Mouse (Mus musculus): ENCODE measurements around the gene Gm10642. TPM values are rescaled to one million over a fixed set of nuclear protein-coding genes. Genes with fewer than 3 reads are reported as not detected.

Gene Gm10642
- total and polyA plus RNA-seq, 3 experiments: 0.13 to 2.1 TPM; not detected in 1

DNA sequence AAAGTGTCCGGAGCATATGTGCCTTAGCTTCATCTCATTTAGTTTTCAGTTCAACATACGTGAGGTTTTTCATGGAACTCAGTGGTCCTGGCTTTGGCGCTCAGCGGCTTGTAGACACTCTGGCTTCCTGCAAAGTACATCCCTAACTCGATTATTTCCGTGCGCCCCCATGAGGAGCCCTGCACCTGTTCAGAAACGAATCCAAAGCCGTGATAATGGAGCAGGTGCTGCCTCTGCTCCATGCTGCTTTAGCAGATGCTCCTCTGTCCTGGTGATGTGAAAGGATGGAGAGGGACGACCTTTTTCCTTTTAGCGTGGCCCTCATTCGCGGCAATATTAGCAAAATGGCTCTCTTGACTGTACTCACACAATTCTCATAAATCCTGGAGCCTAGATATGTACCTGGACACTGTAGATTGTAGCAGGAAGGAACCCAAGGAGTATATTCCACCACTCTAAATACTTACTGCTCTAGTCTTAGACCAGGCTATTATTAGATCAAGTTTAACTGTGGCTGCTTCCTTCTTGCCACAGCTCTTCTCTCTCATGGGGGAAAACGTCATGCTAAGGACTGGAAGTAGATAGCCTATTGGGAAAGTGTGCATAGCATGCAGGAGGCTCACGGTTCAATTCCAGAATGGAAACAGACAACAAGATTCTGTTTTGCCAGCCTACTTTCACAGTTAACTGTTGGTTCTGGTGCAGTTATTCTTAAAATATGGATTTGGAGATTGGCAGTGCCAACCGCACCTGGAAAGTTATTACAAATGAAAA lies 9.5 kb downstream of the Gm10642 start:
- H3K79me2 ChIP-seq (replicated peaks; ENCODE audit: control insufficient read depth, extremely low read depth, insufficient read depth, poor library complexity, severe bottlenecking): no peaks in the 10 kb centered on the region
- TF ChIP-seq JUND (conservative IDR thresholded peaks at IDR 0.05; ENCODE audit: low read depth, low read length) (no peak), BHLHE40 (IDR thresholded peaks at IDR 0.05; ENCODE audit: low read depth, low read length) (no peak), USF2 (conservative IDR thresholded peaks at IDR 0.05; ENCODE audit: low read depth, low read length) (no peak), TBP (conservative IDR thresholded peaks at IDR 0.05; ENCODE audit: low read depth, low read length) (no peak), USF1 (IDR thresholded peaks at IDR 0.05; ENCODE audit: low read depth, low read length) (no peak), POLR2A (IDR thresholded peaks at IDR 0.05; ENCODE audit: low read depth, low read length) (no peak), NRF1 (IDR thresholded peaks at IDR 0.05; ENCODE audit: low read depth, low read length) (no peak), E2F4 (IDR thresholded peaks at IDR 0.05; ENCODE audit: insufficient replicate concordance, low read depth, low read length) (no peak), MAZ (IDR thresholded peaks at IDR 0.05; ENCODE audit: low read depth, low read length) (no peak), SMC3 (IDR thresholded peaks at IDR 0.05; ENCODE audit: low read depth, low read length) (no peak), RAD21 (IDR thresholded peaks at IDR 0.05; ENCODE audit: low read depth, low read length) (no peak)
- no peak overlapping the region for H3K4me3 ChIP-seq (replicated peaks in 1 of 3; ENCODE audit: low read depth in 2 of 3, low read length in 2 of 3, poor library complexity in 1 of 3)
- in situ Hi-C loops (cut with MboI; ENCODE audit: low pct_ligation_motif_present, low pct_unique_long_range_greater_than_20kb, low sequenced_read_pairs): no loop called here
- no peaks in the 10 kb centered on the region for H3K36me3 ChIP-seq (replicated peaks in 1 of 2; ENCODE audit: control insufficient read depth in 1 of 2, insufficient read depth in 1 of 2, low read length in 1 of 2)
- no peak overlapping the region for H3K27ac ChIP-seq (ENCODE audit: insufficient read depth, low read depth)
- H3K4me1 ChIP-seq (ENCODE audit: control insufficient read depth in 1 of 2, insufficient read depth in 2 of 2): 0 out of 4 replicates have a peak, but pooled peaks cover 0 to 3% of the 10 kb centered on the region in 2 experiments
- H3K9me3 ChIP-seq (replicated peaks; ENCODE audit: low read length): peaks cover 2% of the 10 kb centered on the region
- no peak overlapping the region for H3K4me2 ChIP-seq (ENCODE audit: insufficient read depth, low read depth, poor library complexity, severe bottlenecking)
- no peak for DNase-seq (ENCODE audit: extremely low read depth)
- no peak overlapping the region for H3K9ac ChIP-seq (ENCODE audit: insufficient read depth, low read depth)
- no peaks in the 10 kb centered on the region for H3K27me3 ChIP-seq (replicated peaks)
- dilution Hi-C loops (cut with MboI; ENCODE audit: extremely low pct_ligation_motif_present, extremely low pct_unique_long_range_greater_than_20kb, low sequenced_read_pairs): no loop called here

DNA sequence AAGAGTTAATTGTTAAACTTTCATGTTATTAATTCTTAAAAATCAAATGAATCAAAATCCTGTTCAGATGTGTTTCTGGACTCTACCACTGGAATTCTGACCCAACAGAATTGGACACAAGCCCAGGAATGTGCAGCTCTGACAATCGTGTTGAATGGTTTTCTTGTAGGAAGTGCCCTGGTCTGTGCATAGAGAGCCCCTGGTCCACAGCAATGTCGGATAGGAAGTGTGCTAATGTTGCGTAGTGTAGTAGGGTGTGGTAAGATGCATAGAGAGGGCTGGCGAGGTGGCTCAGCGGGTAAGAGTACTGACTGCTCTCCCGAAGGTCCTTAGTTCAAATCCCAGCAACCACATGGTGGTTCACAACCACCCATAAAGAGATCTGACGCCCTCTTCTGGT lies 10.8 kb downstream of the Gm10642 start:
- in situ Hi-C loops (cut with MboI; ENCODE audit: low pct_ligation_motif_present, low pct_unique_long_range_greater_than_20kb, low sequenced_read_pairs): no loop called here
- peaks cover 5 to 12% of the 10 kb centered on the region in 2 experiments for H3K4me1 ChIP-seq (ENCODE audit: control insufficient read depth in 1 of 2, insufficient read depth in 2 of 2)

DNA sequence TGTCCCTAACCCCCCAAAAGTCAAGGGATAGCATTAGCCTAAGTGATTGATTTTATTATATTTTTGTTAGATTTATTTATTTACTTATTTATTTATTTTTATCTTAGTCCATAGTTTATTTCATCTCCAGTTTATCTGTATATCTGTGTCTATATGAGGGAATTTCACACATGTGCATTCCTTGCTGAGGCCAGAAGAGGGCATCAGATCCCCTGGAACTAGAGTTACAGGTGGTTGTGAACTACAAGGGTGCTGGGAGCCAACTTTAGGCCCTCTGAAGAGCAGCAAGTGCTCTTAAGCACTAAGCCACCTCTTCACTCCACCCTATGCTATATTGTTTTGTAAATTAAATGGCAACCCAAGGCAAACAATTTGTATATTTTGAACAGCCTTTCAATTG lies 12.0 kb downstream of the Gm10642 start:
- TF ChIP-seq MAZ (IDR thresholded peaks at IDR 0.05; ENCODE audit: low read depth, low read length): no peak
- TF ChIP-seq TBP (conservative IDR thresholded peaks at IDR 0.05; ENCODE audit: low read depth, low read length): no peak
- no peak for TF ChIP-seq JUN (IDR thresholded peaks at IDR 0.05; ENCODE audit: insufficient read depth, low read depth, low read length)
- no peak for TF ChIP-seq RCOR1 (conservative IDR thresholded peaks at IDR 0.05; ENCODE audit: low read depth, low read length)
- no peak for TF ChIP-seq SIN3A (IDR thresholded peaks at IDR 0.05; ENCODE audit: low read length)
- peak; percentile 45 for TF ChIP-seq SMC3 (IDR thresholded peaks at IDR 0.05; ENCODE audit: low read depth, low read length)
- peak; percentile 46 for TF ChIP-seq RAD21 (IDR thresholded peaks at IDR 0.05; ENCODE audit: low read depth, low read length)
- TF ChIP-seq BHLHE40 (IDR thresholded peaks at IDR 0.05; ENCODE audit: low read depth, low read length): no peak
- no peak for TF ChIP-seq HCFC1 (IDR thresholded peaks at IDR 0.05; ENCODE audit: low read depth, low read length)
- peak; percentile 15 to 51; a peak in 2 of 4 replicates for TF ChIP-seq CTCF (conservative IDR thresholded peaks at IDR 0.05 in 1 of 2, IDR thresholded peaks at IDR 0.05 in 1 of 2; ENCODE audit: low read depth in 2 of 2, low read length in 2 of 2)
- Histone ChIP-seq H3K79me2 (replicated peaks; ENCODE audit: control insufficient read depth, extremely low read depth, insufficient read depth, poor library complexity, severe bottlenecking) (no peaks in the 10 kb centered on the region), H3K27ac (ENCODE audit: insufficient read depth, low read depth) (no peak overlapping the region), H3K27me3 (replicated peaks) (no peaks in the 10 kb centered on the region), H3K4me1 (ENCODE audit: control insufficient read depth in 1 of 2, insufficient read depth in 2 of 2) (peaks cover 5 to 19% of the 10 kb centered on the region in 2 experiments), H3K9ac (ENCODE audit: insufficient read depth, low read depth) (no peak overlapping the region), H3K36me3 (replicated peaks in 1 of 2; ENCODE audit: control insufficient read depth in 1 of 2, insufficient read depth in 1 of 2, low read length in 1 of 2) (no peaks in the 10 kb centered on the region), H3K4me2 (ENCODE audit: insufficient read depth, low read depth, poor library complexity, severe bottlenecking) (no peak overlapping the region), H3K9me3 (replicated peaks; ENCODE audit: low read length) (peaks cover 2% of the 10 kb centered on the region), H3K4me3 (replicated peaks in 1 of 3; ENCODE audit: low read depth in 2 of 3, low read length in 2 of 3, poor library complexity in 1 of 3) (no peak overlapping the region)
- in situ Hi-C loops (cut with MboI; ENCODE audit: low pct_ligation_motif_present, low pct_unique_long_range_greater_than_20kb, low sequenced_read_pairs) (no loop called here), dilution Hi-C loops (cut with MboI; ENCODE audit: extremely low pct_ligation_motif_present, extremely low pct_unique_long_range_greater_than_20kb, low sequenced_read_pairs) (no loop called here)
- DNase-seq (ENCODE audit: extremely low read depth): no peak

More for the DNA sequence above, 10.8 kb downstream of the Gm10642 start:
- Histone ChIP-seq H3K9ac (ENCODE audit: insufficient read depth, low read depth) (no peak overlapping the region), H3K4me3 (replicated peaks in 1 of 3; ENCODE audit: low read depth in 2 of 3, low read length in 2 of 3, poor library complexity in 1 of 3) (no peak overlapping the region), H3K36me3 (replicated peaks in 1 of 2; ENCODE audit: control insufficient read depth in 1 of 2, insufficient read depth in 1 of 2, low read length in 1 of 2) (no peaks in the 10 kb centered on the region), H3K27ac (ENCODE audit: insufficient read depth, low read depth) (no peak overlapping the region), H3K9me3 (replicated peaks; ENCODE audit: low read length) (peaks cover 2% of the 10 kb centered on the region), H3K27me3 (replicated peaks) (no peaks in the 10 kb centered on the region), H3K4me2 (ENCODE audit: insufficient read depth, low read depth, poor library complexity, severe bottlenecking) (no peak overlapping the region), H3K79me2 (replicated peaks; ENCODE audit: control insufficient read depth, extremely low read depth, insufficient read depth, poor library complexity, severe bottlenecking) (no peaks in the 10 kb centered on the region)
- DNase-seq (ENCODE audit: extremely low read depth): no peak
- TF ChIP-seq TBP (conservative IDR thresholded peaks at IDR 0.05; ENCODE audit: low read depth, low read length): 0 out of 2 replicates have a peak, but pooled peaks have one; percentile 39
- no peak for TF ChIP-seq PAX5 (IDR thresholded peaks at IDR 0.05; ENCODE audit: low read length)
- TF ChIP-seq NRF1 (IDR thresholded peaks at IDR 0.05; ENCODE audit: low read depth, low read length): no peak
- no peak for TF ChIP-seq ZMIZ1 (IDR thresholded peaks at IDR 0.05; ENCODE audit: low read depth, low read length)
- dilution Hi-C loops (cut with MboI; ENCODE audit: extremely low pct_ligation_motif_present, extremely low pct_unique_long_range_greater_than_20kb, low sequenced_read_pairs): no loop called here
